Comparison of ENCODE assay signal across 8 mouse cellular contexts in the genomic region with DNA sequence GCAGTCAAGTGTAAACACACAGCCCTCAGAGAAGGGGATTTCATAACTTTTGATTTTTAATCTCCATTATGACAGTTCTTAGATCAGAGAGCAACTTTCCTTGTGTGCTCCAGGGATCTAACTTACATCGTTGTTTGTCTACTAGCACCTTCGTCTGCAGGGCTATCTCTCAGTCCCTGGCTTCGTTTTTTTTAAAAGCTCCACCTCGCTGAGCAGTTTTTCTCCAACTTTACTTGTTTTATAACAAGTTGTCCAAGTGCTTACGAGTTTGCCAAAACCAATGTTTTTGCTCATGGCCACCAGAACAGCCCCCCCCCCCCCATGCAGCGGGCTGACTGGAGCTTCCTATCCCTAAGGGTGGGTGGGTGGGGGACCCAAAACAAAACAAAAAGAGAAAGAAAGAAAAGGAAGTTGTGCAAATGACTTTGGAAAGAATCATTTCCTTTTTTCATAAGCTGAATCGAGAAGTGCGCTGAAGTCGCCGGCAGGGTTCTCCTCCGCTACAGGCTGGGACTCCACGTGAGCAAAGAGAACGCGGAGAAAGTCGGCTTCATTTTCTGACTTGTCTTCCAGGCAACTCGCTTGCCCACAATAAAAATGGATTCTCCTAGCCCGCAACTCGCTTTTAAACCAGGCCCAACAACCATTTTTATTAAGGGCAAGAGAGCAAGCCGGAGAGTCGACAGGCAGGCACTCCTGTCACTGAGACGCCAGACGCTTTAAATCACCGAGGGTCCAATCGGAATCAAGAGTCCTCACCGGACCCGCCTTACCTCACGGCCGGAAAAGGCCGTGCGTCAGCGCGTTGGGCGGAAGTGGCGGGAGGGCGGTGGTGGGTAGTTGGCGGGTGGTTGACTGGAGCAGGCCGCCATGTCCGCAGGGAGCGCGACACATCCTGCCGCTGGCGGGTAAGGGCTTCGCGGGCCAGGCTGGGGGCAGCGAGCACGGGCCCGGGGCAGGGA. TPM values are rescaled to one million over a fixed set of nuclear protein-coding genes. Genes with fewer than 3 reads are reported as not detected.
DNase-seq lines count a peak whose midpoint lies in the region; ATAC-seq lines count a peak whose summit lies in the region.

Gene Khdc4 (plus strand): TSS at position 824 of the 962 bp plus-strand sequence.

- peak within 1 kb of the TSS; percentile 90 for H3K4me3 ChIP-seq in hindbrain, embryonic 11.5 days (ENCODE audit: low read depth, low read length)

- no peaks in the 10 kb centered on the region for H3K9me3 ChIP-seq in hindbrain, embryonic 11.5 days (ENCODE audit: control insufficient read depth, low read length)

- peak; percentile 97 for DNase-seq in Muller cell, postnatal 12 days (ENCODE audit: inconsistent ontology term)
- peak; percentile 97 for DNase-seq in cerebellum, adult 9-11 months
- peak; percentile 97 to 98 for DNase-seq in frontal cortex, adult 2 months (ENCODE audit: extremely low spot score in 1 of 2, low spot score in 1 of 2)
- peak; percentile 95 for DNase-seq in hindbrain, embryonic 11.5 days (ENCODE audit: low spot score)
- peak; percentile 93 to 95 for DNase-seq in layer of hippocampus, postnatal 10 days (ENCODE audit: low spot score in 2 of 2)
- DNase-seq in lung, postnatal 10 days, result peak; percentile 98
- DNase-seq in ovary, postnatal 36 days (ENCODE audit: low spot score), result peak; percentile 96
- peak; percentile 96 for DNase-seq in thymus, postnatal 25 days

- H3K36me3 ChIP-seq in hindbrain, embryonic 11.5 days (ENCODE audit: control insufficient read depth, insufficient read depth, low read length), result peaks cover 5% of the 10 kb centered on the region; the same call in 1 of the 2 replicates

- H3K27me3 ChIP-seq in hindbrain, embryonic 11.5 days (ENCODE audit: control insufficient read depth, insufficient read depth, low read length), result no peaks in the 10 kb centered on the region

- H3K4me1 ChIP-seq in hindbrain, embryonic 11.5 days (replicated peaks; ENCODE audit: control insufficient read depth, insufficient read depth, low read length), result peaks cover 4% of the 10 kb centered on the region

- H3K27ac ChIP-seq in hindbrain, embryonic 11.5 days (ENCODE audit: low read depth, low read length), result peak within 1 kb of the TSS; percentile 79

- 1% methylated on average over 47 of the region's 47 CpGs for WGBS in hindbrain, embryonic 11.5 days

- peak; percentile 98 for ATAC-seq in hindbrain, embryonic 11.5 days (ENCODE audit: low FRiP score)

- H3K4me2 ChIP-seq in hindbrain, embryonic 11.5 days (replicated peaks; ENCODE audit: low read depth, low read length), result peak within 1 kb of the TSS; percentile 86

- peak within 1 kb of the TSS; percentile 79 for H3K9ac ChIP-seq in hindbrain, embryonic 11.5 days (ENCODE audit: low read depth, low read length)

RNA-seq across cellular contexts. Expression of gene Khdc4, which starts in this region (rescaled TPM):
- 75.8 and 82.0 TPM in 2 replicates for polyA plus RNA-seq in frontal cortex, adult 2 months (2012; rRNA removed)
- polyA plus RNA-seq in hindbrain, embryonic 11.5 days (2014; fragmentation: Nextera tagmentation; extraction: Ambion mirVana), result 103 and 105 TPM in 2 replicates
- 10 to 100 TPM; 54.2 to 56.1 TPM for total RNA-seq in layer of hippocampus, postnatal 10 days (2021)

Comparison
In these comparisons a context has a peak if more than half of its experiments do, and no peak if none do; other contexts are left out.
1. Peak in every context shown above with its lines: DNase-seq, ATAC-seq, H3K4me3 ChIP-seq and H3K27ac ChIP-seq.